Mouse (Mus musculus): ENCODE data around the gene Slc4a1. TPM values are rescaled to one million over a fixed set of nuclear protein-coding genes. Genes with fewer than 3 reads are reported as not detected.

Gene Slc4a1
- total and polyA plus RNA-seq, 3 experiments, result 0.42 to 10.3 (median 4.4) TPM

DNA sequence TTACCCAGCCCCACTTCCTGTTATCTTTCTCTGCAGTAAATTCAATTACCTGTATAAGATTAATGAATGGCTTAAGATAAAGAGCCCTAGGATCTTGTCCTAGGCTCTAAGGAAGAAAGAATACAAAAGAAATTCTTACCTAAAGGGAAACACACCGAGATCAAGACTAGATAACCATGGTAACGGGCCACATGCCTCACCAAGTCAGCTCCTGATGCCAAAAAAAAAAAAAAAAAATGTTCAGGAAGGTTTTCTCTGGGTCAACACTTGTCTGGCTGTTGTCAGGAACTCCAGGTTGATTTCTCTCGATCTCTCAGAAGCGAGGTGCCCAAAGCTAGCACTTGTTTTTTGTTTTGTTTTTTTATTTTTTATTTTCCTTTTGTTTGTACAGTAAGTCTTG lies 32.0 kb downstream of the Slc4a1 start:
- no peaks in the 10 kb centered on the region for H3K36me3 ChIP-seq (ENCODE audit: control insufficient read depth, insufficient read depth, low read length)
- no peaks in the 10 kb centered on the region for H3K79me2 ChIP-seq (replicated peaks; ENCODE audit: control insufficient read depth, insufficient read depth, low read length)
- DNase-seq, result no peak
- H3K27me3 ChIP-seq (ENCODE audit: control insufficient read depth, insufficient read depth, low read length), result no peaks in the 10 kb centered on the region
- intact Hi-C loops (cut with DNase I), result loop anchor here (2.0 kb wide), 1 partner anchor 13 kb away; no protein-coding TSS in a partner anchor
- H3K4me3 ChIP-seq, result no peak overlapping the region
- H3K4me1 ChIP-seq (ENCODE audit: control insufficient read depth, insufficient read depth, low read length), result peaks cover 10% of the 10 kb centered on the region
- no peak overlapping the region for H3K9ac ChIP-seq (ENCODE audit: low read depth, low read length)
- TF ChIP-seq CTCF (IDR thresholded peaks at IDR 0.05), result no peak
- no peak for TF ChIP-seq EP300 (IDR thresholded peaks at IDR 0.05; ENCODE audit: insufficient read depth, low read depth, low read length)
- WGBS, result 54% methylated on average over 4 of the region's 4 CpGs
- H3K27ac ChIP-seq, result no peak overlapping the region

DNA sequence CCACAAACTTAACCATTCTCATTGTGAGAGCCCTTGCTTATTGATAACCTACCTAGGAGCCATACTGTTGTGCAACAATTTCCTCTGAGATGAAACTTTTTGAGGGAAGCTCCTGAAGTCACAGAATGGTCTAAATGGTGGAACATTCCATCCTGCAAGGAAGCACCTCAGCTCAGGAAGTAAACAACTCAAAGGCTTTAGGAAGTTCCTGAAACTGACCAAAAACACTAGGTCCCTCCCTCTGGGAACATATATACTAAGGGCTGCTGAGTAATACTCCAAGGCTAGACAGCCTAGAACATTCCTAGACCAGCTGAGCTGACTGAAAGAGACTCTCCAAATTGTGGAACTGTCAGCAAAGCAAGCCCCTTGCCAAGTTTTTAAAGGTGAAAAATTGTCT lies 32.9 kb downstream of the Slc4a1 start:
- Histone ChIP-seq H3K79me2 (replicated peaks; ENCODE audit: control insufficient read depth, insufficient read depth, low read length) (no peaks in the 10 kb centered on the region), H3K4me1 (ENCODE audit: control insufficient read depth, insufficient read depth, low read length) (peaks cover 7% of the 10 kb centered on the region), H3K9ac (ENCODE audit: low read depth, low read length) (no peak overlapping the region), H3K27ac (no peak overlapping the region), H3K36me3 (ENCODE audit: control insufficient read depth, insufficient read depth, low read length) (no peaks in the 10 kb centered on the region), H3K4me3 (no peak overlapping the region), H3K27me3 (ENCODE audit: control insufficient read depth, insufficient read depth, low read length) (no peaks in the 10 kb centered on the region)
- no peak for DNase-seq
- TF ChIP-seq CTCF (IDR thresholded peaks at IDR 0.05), result no peak
- TF ChIP-seq POLR2A (IDR thresholded peaks at IDR 0.05; ENCODE audit: insufficient read depth, low read depth, low read length), result no peak
- TF ChIP-seq EP300 (IDR thresholded peaks at IDR 0.05; ENCODE audit: insufficient read depth, low read depth, low read length), result no peak
- intact Hi-C loops (cut with DNase I), result no loop called here

DNA sequence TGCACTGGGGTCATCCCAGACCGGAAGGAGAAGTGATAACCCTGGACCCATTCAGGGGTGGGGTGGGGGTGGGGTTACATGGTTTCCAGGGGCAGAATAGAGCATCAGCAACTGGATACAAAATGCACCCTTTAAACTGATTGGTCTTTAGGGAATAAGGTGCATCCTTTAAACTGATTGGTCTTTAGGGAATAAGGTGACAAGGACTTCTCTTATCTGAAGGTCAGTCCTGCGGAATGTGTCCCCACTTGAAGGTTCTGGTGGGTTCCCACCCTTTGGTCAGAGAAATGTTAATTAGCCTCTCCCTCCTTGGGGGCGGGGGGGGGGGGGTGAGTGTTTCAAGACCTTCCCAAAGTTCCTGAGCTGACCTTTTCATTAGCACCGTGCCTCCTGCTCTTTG lies 34.2 kb downstream of the Slc4a1 start:
- intact Hi-C loops (cut with DNase I), result no loop called here
- no peaks in the 10 kb centered on the region for H3K27me3 ChIP-seq (ENCODE audit: control insufficient read depth, insufficient read depth, low read length)
- H3K4me3 ChIP-seq, result no peak overlapping the region
- H3K4me1 ChIP-seq (ENCODE audit: control insufficient read depth, insufficient read depth, low read length), result peaks cover 8% of the 10 kb centered on the region
- TF ChIP-seq POLR2A (IDR thresholded peaks at IDR 0.05; ENCODE audit: insufficient read depth, low read depth, low read length) (no peak), EP300 (IDR thresholded peaks at IDR 0.05; ENCODE audit: insufficient read depth, low read depth, low read length) (no peak), CTCF (IDR thresholded peaks at IDR 0.05) (no peak)
- H3K79me2 ChIP-seq (replicated peaks; ENCODE audit: control insufficient read depth, insufficient read depth, low read length), result no peaks in the 10 kb centered on the region
- H3K9ac ChIP-seq (ENCODE audit: low read depth, low read length), result no peak overlapping the region
- no peak for DNase-seq
- H3K36me3 ChIP-seq (ENCODE audit: control insufficient read depth, insufficient read depth, low read length), result no peaks in the 10 kb centered on the region
- H3K27ac ChIP-seq, result no peak overlapping the region
- WGBS, result 42% methylated on average over 4 of the region's 4 CpGs

DNA sequence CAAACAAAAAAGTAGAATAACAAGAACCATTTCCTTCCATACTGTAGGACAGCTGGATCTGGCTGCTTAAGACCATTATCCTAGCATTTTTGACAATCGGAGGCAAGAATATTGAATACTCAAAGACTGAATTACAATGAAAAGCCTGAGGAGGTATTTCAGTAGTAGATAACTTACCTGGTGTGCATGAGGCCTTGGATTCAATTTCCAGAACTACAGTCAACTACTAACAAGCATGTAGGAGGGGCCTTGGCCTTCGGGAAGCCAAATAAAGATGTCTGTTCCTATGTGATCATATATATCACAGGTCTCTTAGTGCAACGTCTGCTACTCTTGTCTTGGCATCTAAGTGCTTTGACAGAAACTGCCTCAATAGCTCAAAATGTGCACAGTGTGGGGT lies 36.0 kb downstream of the Slc4a1 start:
- intact Hi-C loops (cut with DNase I), result no loop called here
- Histone ChIP-seq H3K27me3 (ENCODE audit: control insufficient read depth, insufficient read depth, low read length) (no peaks in the 10 kb centered on the region), H3K36me3 (ENCODE audit: control insufficient read depth, insufficient read depth, low read length) (no peaks in the 10 kb centered on the region), H3K9ac (ENCODE audit: low read depth, low read length) (no peak overlapping the region), H3K27ac (no peak overlapping the region), H3K79me2 (replicated peaks; ENCODE audit: control insufficient read depth, insufficient read depth, low read length) (no peaks in the 10 kb centered on the region), H3K4me1 (ENCODE audit: control insufficient read depth, insufficient read depth, low read length) (peaks cover 5% of the 10 kb centered on the region), H3K4me3 (no peak overlapping the region)
- TF ChIP-seq CTCF (IDR thresholded peaks at IDR 0.05), result no peak
- no peak for TF ChIP-seq POLR2A (IDR thresholded peaks at IDR 0.05; ENCODE audit: insufficient read depth, low read depth, low read length)
- TF ChIP-seq EP300 (IDR thresholded peaks at IDR 0.05; ENCODE audit: insufficient read depth, low read depth, low read length), result no peak
- DNase-seq, result no peak
- WGBS, result 85% methylated on average over 3 of the region's 3 CpGs

DNA sequence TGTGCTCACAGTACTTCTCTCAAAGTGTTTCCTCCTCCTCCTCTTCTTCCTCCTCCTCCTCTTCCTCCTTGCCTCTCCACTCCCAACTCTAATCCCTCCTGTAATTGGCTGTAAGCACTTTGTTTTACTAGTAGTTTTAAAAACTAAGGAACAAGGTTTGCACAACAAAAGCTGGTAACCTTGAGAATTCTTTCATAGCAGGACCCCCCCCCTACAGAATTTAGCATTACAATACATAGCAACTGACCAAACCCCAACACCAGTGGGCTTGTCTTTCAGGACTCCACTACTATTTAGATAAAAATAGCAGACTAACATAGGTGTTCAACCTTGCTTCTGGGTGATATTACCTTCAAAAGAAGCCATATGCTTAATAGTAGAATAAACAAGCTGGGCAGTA lies 36.5 kb downstream of the Slc4a1 start:
- intact Hi-C loops (cut with DNase I), result no loop called here
- Histone ChIP-seq H3K9ac (ENCODE audit: low read depth, low read length) (no peak overlapping the region), H3K36me3 (ENCODE audit: control insufficient read depth, insufficient read depth, low read length) (no peaks in the 10 kb centered on the region), H3K79me2 (replicated peaks; ENCODE audit: control insufficient read depth, insufficient read depth, low read length) (no peaks in the 10 kb centered on the region), H3K4me1 (ENCODE audit: control insufficient read depth, insufficient read depth, low read length) (peaks cover 2% of the 10 kb centered on the region; the same call in 1 of the 2 replicates), H3K4me3 (no peak overlapping the region), H3K27ac (no peak overlapping the region), H3K27me3 (ENCODE audit: control insufficient read depth, insufficient read depth, low read length) (no peaks in the 10 kb centered on the region)
- DNase-seq, result no peak
- TF ChIP-seq EP300 (IDR thresholded peaks at IDR 0.05; ENCODE audit: insufficient read depth, low read depth, low read length) (no peak), CTCF (IDR thresholded peaks at IDR 0.05) (no peak), POLR2A (IDR thresholded peaks at IDR 0.05; ENCODE audit: insufficient read depth, low read depth, low read length) (no peak)

DNA sequence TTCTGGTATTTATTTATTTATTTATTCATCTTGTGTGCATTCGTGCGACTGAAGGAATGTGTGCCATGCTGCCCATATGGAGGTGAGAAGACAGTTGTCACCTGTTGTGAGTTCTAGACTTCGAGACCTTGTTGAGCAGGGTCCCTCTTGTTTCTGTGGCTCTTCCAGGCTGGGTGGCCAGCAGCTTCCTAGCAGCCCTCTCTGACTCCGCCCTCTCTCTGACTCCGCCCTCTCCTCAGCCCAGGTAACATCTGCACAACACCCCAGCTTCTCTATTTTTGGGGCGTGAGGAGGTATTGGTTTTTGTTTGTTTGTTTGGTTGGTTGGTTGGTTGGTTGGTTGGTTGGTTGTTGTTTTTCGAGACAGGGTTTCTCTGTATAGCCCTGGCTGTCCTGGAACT lies 38.2 kb downstream of the Slc4a1 start:
- intact Hi-C loops (cut with DNase I), result no loop called here
- H3K79me2 ChIP-seq (replicated peaks; ENCODE audit: control insufficient read depth, insufficient read depth, low read length), result no peaks in the 10 kb centered on the region
- H3K27me3 ChIP-seq (ENCODE audit: control insufficient read depth, insufficient read depth, low read length), result no peaks in the 10 kb centered on the region
- no peak overlapping the region for H3K9ac ChIP-seq (ENCODE audit: low read depth, low read length)
- DNase-seq, result no peak
- no peak overlapping the region for H3K4me3 ChIP-seq
- 80% methylated on average over 7 of the region's 7 CpGs for WGBS
- H3K27ac ChIP-seq, result no peak overlapping the region
- TF ChIP-seq CTCF (IDR thresholded peaks at IDR 0.05), result no peak
- TF ChIP-seq POLR2A (IDR thresholded peaks at IDR 0.05; ENCODE audit: insufficient read depth, low read depth, low read length), result no peak
- no peak for TF ChIP-seq EP300 (IDR thresholded peaks at IDR 0.05; ENCODE audit: insufficient read depth, low read depth, low read length)
- no peaks in the 10 kb centered on the region for H3K36me3 ChIP-seq (ENCODE audit: control insufficient read depth, insufficient read depth, low read length)
- peaks cover 2% of the 10 kb centered on the region; the same call in 1 of the 2 replicates for H3K4me1 ChIP-seq (ENCODE audit: control insufficient read depth, insufficient read depth, low read length)

Data from heart, adult 2 months (tissue).